Mouse (Mus musculus) cortical plate, adult 2 months (tissue): ENCODE measurements around the gene Isy1.

Source experiments
- CTCF ChIP-seq: fragments of 200-500 bp; IDR thresholded peaks from 2 replicates; pipeline ENCODE4 v1.5.1; 2011; ENCODE audit warnings: mild to moderate bottlenecking, control low read depth, low read length; ENCODE audit not compliant: insufficient read depth; ENCODE audit errors: extremely low read depth
- POLR2A ChIP-seq: fragments of 200-500 bp; IDR thresholded peaks from 2 replicates; pipeline ENCODE4 v1.6.1; 2011; ENCODE audit warnings: mild to moderate bottlenecking, low read length, control low read depth; ENCODE audit not compliant: insufficient read depth; ENCODE audit errors: extremely low read depth

DNA sequence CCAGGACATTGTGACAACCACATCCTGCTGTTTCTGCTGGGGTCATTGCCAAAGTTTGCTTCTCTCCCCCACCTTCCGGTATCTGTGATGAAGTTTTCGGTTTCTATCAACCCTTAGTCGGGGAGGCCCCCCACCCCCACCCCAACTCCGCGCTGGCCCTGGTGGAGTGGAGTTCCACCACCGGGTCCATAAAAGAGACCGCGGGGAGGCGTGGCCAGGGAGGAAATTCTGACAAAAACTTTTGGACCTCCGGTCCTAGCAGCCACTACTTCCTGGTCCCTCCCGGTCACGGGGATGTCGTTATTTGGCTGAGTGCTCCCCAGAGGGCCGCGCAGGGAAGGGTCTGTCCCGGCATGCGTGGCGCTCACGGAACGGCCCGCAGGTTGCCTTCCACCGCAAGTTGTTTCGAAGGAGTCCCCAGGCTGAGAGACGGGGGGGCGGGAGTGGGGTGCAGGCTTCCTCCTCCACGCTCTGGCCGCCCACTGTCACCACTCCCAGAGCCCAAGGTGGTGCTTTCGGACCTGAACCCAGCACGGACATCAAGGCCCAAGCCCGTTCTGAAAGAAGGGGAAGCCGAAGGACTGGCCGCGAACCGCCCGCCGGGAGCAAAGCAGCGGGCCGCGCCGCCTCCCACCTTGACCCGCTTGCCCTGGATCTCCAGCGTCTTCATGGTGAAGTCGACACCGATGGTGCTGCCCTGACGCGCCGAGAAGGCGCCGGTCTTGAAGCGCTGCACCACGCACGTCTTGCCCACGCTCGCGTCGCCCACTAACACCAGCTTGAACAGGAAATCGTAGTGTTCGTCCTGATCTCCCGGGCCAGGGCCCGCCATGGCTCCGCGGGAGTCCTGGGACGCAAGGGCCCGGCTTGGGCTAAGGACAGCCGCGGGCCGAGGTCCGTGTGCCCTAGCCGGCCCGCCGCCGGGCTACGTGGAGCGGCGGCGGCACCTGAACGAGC lies 27.6 kb downstream of the Isy1 start:
- no peak for TF ChIP-seq CTCF
- no peak for TF ChIP-seq POLR2A
